Mouse (Mus musculus) small intestine, adult 2 months (tissue): ENCODE data around the gene 2300002M23Rik.

Experiments
- CTCF ChIP-seq: fragments of 200-500 bp; IDR thresholded peaks from 2 replicates; pipeline ENCODE4 v1.5.1; 2012; ENCODE audit warnings: low read depth, mild to moderate bottlenecking, control low read depth, inconsistent platforms, low read length, moderate library complexity, mixed read lengths; ENCODE audit not compliant: insufficient replicate concordance, insufficient read length; ENCODE audit errors: extremely low read depth
- POLR2A ChIP-seq: fragments of 200-500 bp; IDR thresholded peaks from 2 replicates; pipeline ENCODE4 v1.6.1; 2012; ENCODE audit warnings: low read depth, mild to moderate bottlenecking, control low read depth, inconsistent platforms, low read length, moderate library complexity

- TF ChIP-seq CTCF (no peak), POLR2A (no peak)
Observed at GRCm38 (mm10) chr17:35524354-35524753, 42.9 kb upstream of the 2300002M23Rik start.
